Mouse (Mus musculus): Measurements from ENCODE around the gene Kif21a. TPM values are rescaled to one million over a fixed set of nuclear protein-coding genes. Genes with fewer than 3 reads are reported as not detected.

Gene Kif21a
- polyA plus RNA-seq, 1 experiment from 2014 or later = 55.7 TPM

DNA sequence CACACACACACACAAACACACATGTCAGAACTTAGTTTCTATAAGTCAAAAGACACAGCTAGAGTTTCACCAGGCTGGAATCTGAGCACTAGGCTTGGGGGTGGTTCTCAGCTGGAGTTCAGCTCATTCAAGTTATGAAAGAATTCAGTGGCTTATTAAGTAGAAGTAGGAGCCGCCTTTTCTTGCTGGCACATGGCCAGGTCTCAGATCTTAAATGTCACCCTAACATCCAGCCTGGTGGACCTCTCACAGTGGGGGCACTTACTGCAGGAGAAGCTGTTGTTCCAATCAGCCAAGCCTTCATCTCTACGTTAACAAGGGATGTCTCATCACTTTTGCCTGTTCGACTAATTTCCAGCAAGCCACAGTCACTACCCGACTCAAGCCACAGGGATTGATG lies 39.5 kb downstream of the Kif21a start:
- no peaks in the 10 kb centered on the region for H3K36me3 ChIP-seq (ENCODE audit: control insufficient read depth, insufficient read depth, low read length)
- no peaks in the 10 kb centered on the region for H3K9me3 ChIP-seq (ENCODE audit: control insufficient read depth, low read length)
- peaks cover 4% of the 10 kb centered on the region; the same call in 1 of the 2 replicates for H3K4me1 ChIP-seq (ENCODE audit: control insufficient read depth, insufficient read depth, low read length)
- H3K27ac ChIP-seq (ENCODE audit: low read depth, low read length) = no peak overlapping the region
- no peak for ATAC-seq (ENCODE audit: low read depth)
- H3K9ac ChIP-seq (replicated peaks; ENCODE audit: low read depth, low read length) = no peak overlapping the region
- H3K4me2 ChIP-seq (ENCODE audit: low read depth, low read length) = no peak overlapping the region
- no peaks in the 10 kb centered on the region for H3K27me3 ChIP-seq (ENCODE audit: control insufficient read depth, insufficient read depth, low read length)
- no peak overlapping the region for H3K4me3 ChIP-seq (ENCODE audit: low read depth, low read length)
- 51% methylated on average over 4 of the region's 4 CpGs for WGBS

GRCm38 (mm10) chr15:91007123-91007830 lies 42.5 kb downstream of the Kif21a start:
- no peaks in the 10 kb centered on the region for H3K9me3 ChIP-seq (ENCODE audit: control insufficient read depth, low read length)
- H3K4me1 ChIP-seq (ENCODE audit: control insufficient read depth, insufficient read depth, low read length) = no peaks in the 10 kb centered on the region
- no peak for ATAC-seq (ENCODE audit: low read depth)
- H3K9ac ChIP-seq (replicated peaks; ENCODE audit: low read depth, low read length) = no peak overlapping the region
- H3K27ac ChIP-seq (ENCODE audit: low read depth, low read length) = no peak overlapping the region
- H3K27me3 ChIP-seq (ENCODE audit: control insufficient read depth, insufficient read depth, low read length) = no peaks in the 10 kb centered on the region
- no peak overlapping the region for H3K4me2 ChIP-seq (ENCODE audit: low read depth, low read length)
- 95% methylated on average over 13 of the region's 13 CpGs for WGBS
- H3K36me3 ChIP-seq (ENCODE audit: control insufficient read depth, insufficient read depth, low read length) = no peaks in the 10 kb centered on the region
- no peak overlapping the region for H3K4me3 ChIP-seq (ENCODE audit: low read depth, low read length)

DNA sequence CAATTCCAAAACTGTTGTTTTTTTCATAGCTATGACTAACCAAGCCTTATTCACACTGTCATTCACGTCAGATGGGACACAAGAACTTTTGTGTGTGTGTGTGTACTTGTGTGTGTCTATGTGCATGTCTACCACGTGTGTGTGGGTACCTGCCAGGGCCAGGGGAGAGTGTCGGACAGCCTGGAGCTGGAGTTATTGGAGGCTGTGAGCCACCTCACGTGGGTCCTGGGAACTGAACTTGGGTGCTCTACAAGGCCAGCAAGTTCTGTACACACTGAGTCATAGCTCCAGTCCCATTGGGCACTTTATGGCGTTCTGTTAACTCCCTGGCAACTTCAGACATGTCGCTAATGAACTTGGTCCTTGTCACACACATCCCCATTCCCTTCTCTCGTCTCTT lies 45.0 kb downstream of the Kif21a start:
- Histone ChIP-seq H3K27ac (ENCODE audit: low read depth, low read length) (no peak overlapping the region), H3K36me3 (ENCODE audit: control insufficient read depth, insufficient read depth, low read length) (no peaks in the 10 kb centered on the region), H3K9me3 (ENCODE audit: control insufficient read depth, low read length) (no peaks in the 10 kb centered on the region), H3K4me2 (ENCODE audit: low read depth, low read length) (no peak overlapping the region), H3K4me1 (ENCODE audit: control insufficient read depth, insufficient read depth, low read length) (no peaks in the 10 kb centered on the region), H3K9ac (replicated peaks; ENCODE audit: low read depth, low read length) (no peak overlapping the region), H3K4me3 (ENCODE audit: low read depth, low read length) (no peak overlapping the region), H3K27me3 (ENCODE audit: control insufficient read depth, insufficient read depth, low read length) (no peaks in the 10 kb centered on the region)
- 89% methylated on average over 7 of the region's 7 CpGs for WGBS
- no peak for ATAC-seq (ENCODE audit: low read depth)

DNA sequence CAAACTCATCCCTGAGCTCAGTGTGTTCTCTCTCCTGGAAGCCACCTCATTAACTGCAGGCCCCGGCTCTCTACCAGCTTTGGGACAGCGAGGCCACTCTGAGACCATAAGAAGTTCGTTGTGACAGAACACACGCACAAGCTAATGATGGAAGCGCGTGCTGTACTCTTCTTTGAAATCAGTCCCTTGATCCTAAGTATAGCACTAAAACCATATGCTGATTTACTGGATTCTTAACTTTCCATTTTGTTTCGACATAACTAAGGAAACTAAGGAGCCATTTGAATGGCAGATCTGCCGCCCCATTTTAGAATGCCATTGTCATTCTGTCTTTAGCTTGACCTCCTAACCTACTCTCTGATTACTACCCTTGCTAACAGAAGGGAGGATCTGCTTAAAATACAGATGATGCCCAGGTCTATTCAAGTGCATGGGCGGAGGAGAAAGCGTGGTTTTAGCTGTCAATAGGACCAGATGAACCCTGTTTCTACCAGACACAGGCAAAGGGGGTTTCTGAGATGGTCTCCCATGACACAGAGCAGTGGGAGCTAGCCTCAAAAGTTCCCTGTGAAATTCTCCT lies 48.6 kb downstream of the Kif21a start:
- H3K4me2 ChIP-seq (ENCODE audit: low read depth, low read length) = no peak overlapping the region
- H3K4me3 ChIP-seq (ENCODE audit: low read depth, low read length) = no peak overlapping the region
- H3K27ac ChIP-seq (ENCODE audit: low read depth, low read length) = no peak overlapping the region
- no peaks in the 10 kb centered on the region for H3K4me1 ChIP-seq (ENCODE audit: control insufficient read depth, insufficient read depth, low read length)
- no peak overlapping the region for H3K9ac ChIP-seq (replicated peaks; ENCODE audit: low read depth, low read length)
- WGBS = 57% methylated on average over 10 of the region's 10 CpGs
- H3K9me3 ChIP-seq (ENCODE audit: control insufficient read depth, low read length) = no peaks in the 10 kb centered on the region
- no peak for ATAC-seq (ENCODE audit: low read depth)
- H3K27me3 ChIP-seq (ENCODE audit: control insufficient read depth, insufficient read depth, low read length) = no peaks in the 10 kb centered on the region
- no peaks in the 10 kb centered on the region for H3K36me3 ChIP-seq (ENCODE audit: control insufficient read depth, insufficient read depth, low read length)

DNA sequence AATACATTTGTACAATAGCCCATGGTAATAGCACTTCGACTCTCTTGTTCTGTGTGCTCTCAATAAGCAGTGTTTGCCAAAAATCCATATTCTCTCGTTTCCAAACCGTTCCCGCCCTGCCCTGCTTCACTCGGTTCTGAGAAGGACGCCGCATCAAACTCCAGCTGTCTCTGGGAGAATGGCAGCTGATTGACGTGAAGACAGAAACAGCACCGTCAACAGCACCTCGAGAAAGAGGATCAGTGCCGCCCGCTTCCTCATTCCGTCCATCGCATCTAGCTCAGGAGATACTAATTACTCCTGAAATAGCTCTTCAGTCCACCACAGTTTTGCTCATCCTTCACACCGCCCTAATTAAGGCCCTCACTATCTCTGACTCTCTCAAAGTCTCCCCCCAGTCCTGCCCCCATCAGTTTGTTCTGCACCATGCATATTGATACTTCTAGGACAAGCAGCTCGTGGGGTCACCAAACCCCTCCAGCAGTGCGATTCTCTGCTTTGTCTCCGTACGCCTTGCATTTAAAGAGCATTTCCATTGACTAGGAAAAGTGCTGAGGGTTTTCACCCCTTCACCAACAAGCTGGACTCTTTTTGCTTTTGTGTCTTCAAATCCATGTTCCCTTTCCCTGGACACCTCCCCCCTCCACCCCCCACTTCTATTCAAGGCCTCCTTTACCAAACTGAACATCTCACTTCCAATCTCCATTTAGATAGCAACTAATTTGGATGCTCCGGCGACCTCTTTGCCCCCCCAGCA lies 49.3 kb downstream of the Kif21a start:
- ATAC-seq (ENCODE audit: low read depth) = no peak
- Histone ChIP-seq H3K4me3 (ENCODE audit: low read depth, low read length) (no peak overlapping the region), H3K27ac (ENCODE audit: low read depth, low read length) (no peak overlapping the region), H3K4me1 (ENCODE audit: control insufficient read depth, insufficient read depth, low read length) (no peaks in the 10 kb centered on the region), H3K36me3 (ENCODE audit: control insufficient read depth, insufficient read depth, low read length) (no peaks in the 10 kb centered on the region), H3K9ac (replicated peaks; ENCODE audit: low read depth, low read length) (no peak overlapping the region), H3K4me2 (ENCODE audit: low read depth, low read length) (no peak overlapping the region), H3K9me3 (ENCODE audit: control insufficient read depth, low read length) (no peaks in the 10 kb centered on the region), H3K27me3 (ENCODE audit: control insufficient read depth, insufficient read depth, low read length) (no peaks in the 10 kb centered on the region)
- WGBS = 77% methylated on average over 21 of the region's 21 CpGs

DNA sequence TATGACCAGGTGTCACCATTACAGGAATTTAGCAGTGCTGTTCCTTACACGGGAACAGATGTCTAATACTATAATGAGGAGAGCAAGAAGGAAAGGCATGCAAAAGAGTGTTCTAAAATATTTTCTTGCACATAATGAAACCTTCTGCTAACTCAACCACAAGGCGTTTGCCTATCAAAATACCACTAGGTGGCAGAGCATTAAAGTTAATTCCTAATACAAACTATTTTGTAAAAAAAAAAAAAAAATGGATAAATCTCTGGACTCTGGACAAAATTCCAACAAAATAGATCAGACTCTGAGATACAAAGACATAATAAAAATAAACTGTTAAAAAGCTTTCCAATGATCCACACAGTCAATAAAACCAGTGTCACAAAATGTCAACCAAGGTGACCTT lies 56.9 kb downstream of the Kif21a start:
- WGBS = 85% methylated on average over 2 of the region's 2 CpGs
- Histone ChIP-seq H3K4me2 (ENCODE audit: low read depth, low read length) (no peak overlapping the region), H3K4me1 (ENCODE audit: control insufficient read depth, insufficient read depth, low read length) (no peaks in the 10 kb centered on the region), H3K9ac (replicated peaks; ENCODE audit: low read depth, low read length) (no peak overlapping the region), H3K9me3 (ENCODE audit: control insufficient read depth, low read length) (no peaks in the 10 kb centered on the region), H3K27me3 (ENCODE audit: control insufficient read depth, insufficient read depth, low read length) (no peaks in the 10 kb centered on the region), H3K27ac (ENCODE audit: low read depth, low read length) (no peak overlapping the region), H3K4me3 (ENCODE audit: low read depth, low read length) (no peak overlapping the region), H3K36me3 (ENCODE audit: control insufficient read depth, insufficient read depth, low read length) (peaks cover 20% of the 10 kb centered on the region)
- no peak for ATAC-seq (ENCODE audit: low read depth)

- H3K27ac ChIP-seq (ENCODE audit: low read depth, low read length) = no peak overlapping the region
- 93% methylated on average over 14 of the region's 14 CpGs for WGBS
- H3K27me3 ChIP-seq (ENCODE audit: control insufficient read depth, insufficient read depth, low read length) = no peaks in the 10 kb centered on the region
- no peak overlapping the region for H3K4me3 ChIP-seq (ENCODE audit: low read depth, low read length)
- H3K36me3 ChIP-seq (ENCODE audit: control insufficient read depth, insufficient read depth, low read length) = peaks cover 20% of the 10 kb centered on the region
- ATAC-seq (ENCODE audit: low read depth) = no peak
- H3K4me2 ChIP-seq (ENCODE audit: low read depth, low read length) = no peak overlapping the region
- H3K9ac ChIP-seq (replicated peaks; ENCODE audit: low read depth, low read length) = no peak overlapping the region
- no peaks in the 10 kb centered on the region for H3K9me3 ChIP-seq (ENCODE audit: control insufficient read depth, low read length)
- H3K4me1 ChIP-seq (ENCODE audit: control insufficient read depth, insufficient read depth, low read length) = no peaks in the 10 kb centered on the region
These were observed 57.4 kb downstream of the Kif21a start for GRCm38 (mm10) chr15:90992388-90992787.

DNA sequence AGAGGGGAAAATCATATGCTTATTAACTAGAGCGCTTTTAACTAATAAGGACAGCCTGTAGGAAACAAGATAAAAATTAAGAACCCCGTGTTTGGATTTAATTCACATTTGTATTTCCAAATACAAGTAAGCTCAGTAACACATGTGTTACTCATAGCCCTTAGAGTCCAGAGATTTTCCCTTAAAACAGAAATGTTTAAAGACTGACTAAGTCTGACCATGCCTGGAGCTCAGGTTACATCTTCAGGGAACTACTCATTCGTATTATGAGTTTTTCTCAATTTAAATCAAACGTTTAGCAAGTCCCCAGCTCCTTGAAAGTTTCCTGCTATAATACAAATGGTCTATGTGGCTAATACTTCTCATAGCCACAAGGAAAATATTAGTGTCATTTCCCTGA lies 57.9 kb downstream of the Kif21a start:
- no peak for ATAC-seq (ENCODE audit: low read depth)
- 91% methylated on average over 4 of the region's 4 CpGs for WGBS
- Histone ChIP-seq H3K9me3 (ENCODE audit: control insufficient read depth, low read length) (no peaks in the 10 kb centered on the region), H3K9ac (replicated peaks; ENCODE audit: low read depth, low read length) (no peak overlapping the region), H3K4me3 (ENCODE audit: low read depth, low read length) (no peak overlapping the region), H3K4me2 (ENCODE audit: low read depth, low read length) (no peak overlapping the region), H3K36me3 (ENCODE audit: control insufficient read depth, insufficient read depth, low read length) (peaks cover 20% of the 10 kb centered on the region), H3K4me1 (ENCODE audit: control insufficient read depth, insufficient read depth, low read length) (no peaks in the 10 kb centered on the region), H3K27me3 (ENCODE audit: control insufficient read depth, insufficient read depth, low read length) (no peaks in the 10 kb centered on the region), H3K27ac (ENCODE audit: low read depth, low read length) (no peak overlapping the region)

GRCm38 (mm10) chr15:90987714-90988250 lies 62.0 kb downstream of the Kif21a start:
- Histone ChIP-seq H3K27ac (ENCODE audit: low read depth, low read length) (no peak overlapping the region), H3K27me3 (ENCODE audit: control insufficient read depth, insufficient read depth, low read length) (no peaks in the 10 kb centered on the region), H3K4me1 (ENCODE audit: control insufficient read depth, insufficient read depth, low read length) (no peaks in the 10 kb centered on the region), H3K9me3 (ENCODE audit: control insufficient read depth, low read length) (no peaks in the 10 kb centered on the region), H3K4me2 (ENCODE audit: low read depth, low read length) (no peak overlapping the region), H3K4me3 (ENCODE audit: low read depth, low read length) (no peak overlapping the region), H3K36me3 (ENCODE audit: control insufficient read depth, insufficient read depth, low read length) (peaks cover 15% of the 10 kb centered on the region; the same call in 1 of the 2 replicates), H3K9ac (replicated peaks; ENCODE audit: low read depth, low read length) (no peak overlapping the region)
- no peak for ATAC-seq (ENCODE audit: low read depth)
- WGBS = 90% methylated on average over 12 of the region's 12 CpGs
